Mouse (Mus musculus) midbrain, embryonic 13.5 days (tissue): Measurements from ENCODE around the gene Vps72. TPM values are rescaled to one million over a fixed set of nuclear protein-coding genes. Genes with fewer than 3 reads are reported as not detected.

Experiments used
- ATAC-seq: fragments of 200-750 bp; cut with Nextera tagmentation; 2 replicates; pipeline ENCODE4 v1.8.0; 2017; ENCODE audit warnings: mild to moderate bottlenecking, moderate TSS enrichment, moderate library complexity
- H3K27ac ChIP-seq: fragments of 300-500 bp; sonication (generic); 2 replicates; pipeline ENCODE4 v1.5.1; 2015; ENCODE audit warnings: inconsistent platforms, mild to moderate bottlenecking, moderate library complexity
- H3K27me3 ChIP-seq: fragments of 300-500 bp; sonication (generic); 2 replicates; pipeline ENCODE4 v1.6.1; 2015; ENCODE audit warnings: mild to moderate bottlenecking, inconsistent platforms
- H3K36me3 ChIP-seq: fragments of 300-500 bp; sonication (generic); 2 replicates; pipeline ENCODE4 v1.6.1; 2015; ENCODE audit warnings: mild to moderate bottlenecking, inconsistent platforms
- H3K4me1 ChIP-seq: fragments of 300-500 bp; sonication (generic); replicated peaks from 2 replicates; pipeline ENCODE4 v1.6.1; 2015; ENCODE audit warnings: inconsistent platforms
- H3K4me2 ChIP-seq: fragments of 300-500 bp; sonication (generic); replicated peaks from 2 replicates; pipeline ENCODE4 v1.6.1; 2015; ENCODE audit warnings: moderate library complexity, mild to moderate bottlenecking, inconsistent platforms
- H3K4me3 ChIP-seq: fragments of 300-500 bp; sonication (generic); replicated peaks from 2 replicates; pipeline ENCODE4 v1.5.1; 2015; ENCODE audit warnings: mild to moderate bottlenecking, inconsistent platforms
- H3K9ac ChIP-seq: fragments of 300-500 bp; sonication (generic); replicated peaks from 2 replicates; pipeline ENCODE4 v1.6.1; 2015; ENCODE audit warnings: mild to moderate bottlenecking, inconsistent platforms
- H3K9me3 ChIP-seq: fragments of 300-500 bp; sonication (generic); 2 replicates; pipeline ENCODE4 v1.6.1; 2016; ENCODE audit warnings: mild to moderate bottlenecking, inconsistent platforms
- WGBS: fragments of 180-500 bp; shearing (Covaris S2); methylation state at CpG from one replicate; pipeline ENCODE4 v1.1.7; 2015; 5-methylcytosine and 5-hydroxymethylcytosine counted together
- polyA plus RNA-seq: library from polyadenylated mRNA; unstranded; fragments of >200 nt; fragmentation: Nextera tagmentation; extraction: Ambion mirVana; gene quantifications from 2 replicates; pipeline ENCODE4 v1.2.1, GENCODE M21; 2015

The Vps72 gene
- 256 and 262 TPM in 2 replicates for polyA plus RNA-seq

GRCm38 (mm10) chr3:95110911-95111726, at the start of gene Vps72:
TSS of gene Vps72 (plus strand) at chr3:95111022.
- 1% methylated on average over 54 of the region's 54 CpGs for WGBS

GRCm38 (mm10) chr3:95063741-95064140, 47.1 kb upstream of the Vps72 start:
- H3K4me1 ChIP-seq, result no peaks in the 10 kb centered on the region
- no peaks in the 10 kb centered on the region for H3K27me3 ChIP-seq
- no peak overlapping the region for H3K4me2 ChIP-seq
- no peak for ATAC-seq
- 94% methylated on average over 4 of the region's 4 CpGs for WGBS
- H3K36me3 ChIP-seq, result peaks cover 98% of the 10 kb centered on the region
- no peak overlapping the region for H3K4me3 ChIP-seq
- no peak overlapping the region for H3K27ac ChIP-seq
- no peaks in the 10 kb centered on the region for H3K9me3 ChIP-seq
- H3K9ac ChIP-seq, result no peak overlapping the region

More at GRCm38 (mm10) chr3:95110911-95111726, at the start of gene Vps72:
- Histone ChIP-seq H3K9me3 (no peaks in the 10 kb centered on the region), H3K4me2 (peak within 1 kb of the TSS; percentile 52), H3K36me3 (peaks cover 16% of the 10 kb centered on the region), H3K27ac (peak within 1 kb of the TSS; percentile 95), H3K4me1 (peaks cover 19% of the 10 kb centered on the region), H3K27me3 (no peaks in the 10 kb centered on the region), H3K9ac (peak within 1 kb of the TSS; percentile 85), H3K4me3 (peak within 1 kb of the TSS; percentile 82)
- ATAC-seq, result peak; percentile 74

GRCm38 (mm10) chr3:95065553-95065952, 45.3 kb upstream of the Vps72 start:
- WGBS, result 91% methylated on average over 1 of the region's 1 CpGs
- peaks cover 96% of the 10 kb centered on the region for H3K36me3 ChIP-seq

GRCm38 (mm10) chr3:95066095-95066494, 44.7 kb upstream of the Vps72 start:
- no peak for ATAC-seq
- H3K27me3 ChIP-seq, result no peaks in the 10 kb centered on the region
- H3K27ac ChIP-seq, result no peak overlapping the region
- WGBS, result 91% methylated on average over 6 of the region's 6 CpGs
- no peak overlapping the region for H3K4me3 ChIP-seq
- no peaks in the 10 kb centered on the region for H3K9me3 ChIP-seq
- H3K36me3 ChIP-seq, result peaks cover 96% of the 10 kb centered on the region
- H3K4me2 ChIP-seq, result no peak overlapping the region
- H3K4me1 ChIP-seq, result no peaks in the 10 kb centered on the region
- H3K9ac ChIP-seq, result no peak overlapping the region

More at GRCm38 (mm10) chr3:95065553-95065952, 45.3 kb upstream of the Vps72 start:
- no peak overlapping the region for H3K9ac ChIP-seq
- H3K9me3 ChIP-seq, result no peaks in the 10 kb centered on the region
- H3K4me2 ChIP-seq, result no peak overlapping the region
- no peak overlapping the region for H3K27ac ChIP-seq
- no peaks in the 10 kb centered on the region for H3K27me3 ChIP-seq
- ATAC-seq, result no peak
- H3K4me3 ChIP-seq, result no peak overlapping the region
- H3K4me1 ChIP-seq, result no peaks in the 10 kb centered on the region

- 92% methylated on average over 11 of the region's 11 CpGs for WGBS
- no peak for ATAC-seq
Observed at GRCm38 (mm10) chr3:95066570-95066969, 44.3 kb upstream of the Vps72 start.

GRCm38 (mm10) chr3:95071606-95072005, 39.2 kb upstream of the Vps72 start:
- ATAC-seq, result no peak
- no peaks in the 10 kb centered on the region for H3K27me3 ChIP-seq
- H3K27ac ChIP-seq, result no peak overlapping the region
- no peaks in the 10 kb centered on the region for H3K9me3 ChIP-seq
- no peak overlapping the region for H3K4me2 ChIP-seq
- H3K4me3 ChIP-seq, result no peak overlapping the region
- no peak overlapping the region for H3K9ac ChIP-seq
- H3K4me1 ChIP-seq, result no peaks in the 10 kb centered on the region
- 94% methylated on average over 2 of the region's 2 CpGs for WGBS
- peaks cover 87% of the 10 kb centered on the region for H3K36me3 ChIP-seq

More at GRCm38 (mm10) chr3:95066570-95066969, 44.3 kb upstream of the Vps72 start:
- H3K4me3 ChIP-seq, result no peak overlapping the region
- no peaks in the 10 kb centered on the region for H3K27me3 ChIP-seq
- H3K4me1 ChIP-seq, result no peaks in the 10 kb centered on the region
- H3K9ac ChIP-seq, result no peak overlapping the region
- H3K36me3 ChIP-seq, result peaks cover 96% of the 10 kb centered on the region
- H3K4me2 ChIP-seq, result no peak overlapping the region
- H3K27ac ChIP-seq, result no peak overlapping the region
- no peaks in the 10 kb centered on the region for H3K9me3 ChIP-seq

- ATAC-seq, result no peak
- Histone ChIP-seq H3K27ac (no peak overlapping the region), H3K9me3 (no peaks in the 10 kb centered on the region), H3K36me3 (no peaks in the 10 kb centered on the region), H3K27me3 (no peaks in the 10 kb centered on the region), H3K4me1 (no peaks in the 10 kb centered on the region), H3K4me2 (no peak overlapping the region), H3K4me3 (no peak overlapping the region), H3K9ac (no peak overlapping the region)
- WGBS, result 100% methylated on average over 1 of the region's 1 CpGs
Observed at GRCm38 (mm10) chr3:95088071-95088470, 22.8 kb upstream of the Vps72 start.

GRCm38 (mm10) chr3:95100854-95101253, 10.0 kb upstream of the Vps72 start:
- Histone ChIP-seq H3K9me3 (no peaks in the 10 kb centered on the region), H3K4me1 (peaks cover 31% of the 10 kb centered on the region), H3K9ac (no peak overlapping the region), H3K4me3 (no peak overlapping the region), H3K4me2 (no peak overlapping the region), H3K27me3 (no peaks in the 10 kb centered on the region), H3K27ac (no peak overlapping the region), H3K36me3 (peaks cover 24% of the 10 kb centered on the region)
- WGBS, result 45% methylated on average over 2 of the region's 2 CpGs
- no peak for ATAC-seq

GRCm38 (mm10) chr3:95105121-95105520, 5.7 kb upstream of the Vps72 start:
- Histone ChIP-seq H3K4me3 (peak overlapping the region; percentile 86), H3K27me3 (no peaks in the 10 kb centered on the region), H3K36me3 (peaks cover 13% of the 10 kb centered on the region; the same call in 1 of the 2 replicates), H3K9ac (peak overlapping the region; percentile 88), H3K9me3 (no peaks in the 10 kb centered on the region), H3K4me2 (peak overlapping the region; percentile 76), H3K27ac (no peak overlapping the region), H3K4me1 (peaks cover 31% of the 10 kb centered on the region)
- 69% methylated on average over 4 of the region's 4 CpGs for WGBS
- ATAC-seq, result no peak

GRCm38 (mm10) chr3:95105586-95106337, 5.1 kb upstream of the Vps72 start:
- Histone ChIP-seq H3K4me1 (peaks cover 30% of the 10 kb centered on the region), H3K4me3 (peak overlapping the region; percentile 86), H3K4me2 (peak overlapping the region; percentile 76), H3K9me3 (no peaks in the 10 kb centered on the region), H3K9ac (peak overlapping the region; percentile 88), H3K27ac (peak overlapping the region; percentile 87), H3K36me3 (peaks cover 13% of the 10 kb centered on the region; the same call in 1 of the 2 replicates), H3K27me3 (no peaks in the 10 kb centered on the region)
- 4% methylated on average over 16 of the region's 16 CpGs for WGBS
- no peak for ATAC-seq

GRCm38 (mm10) chr3:95106338-95107117, 4.3 kb upstream of the Vps72 start, which contains the start of gene Pip5k1a:
TSS of gene Pip5k1a (minus strand) at chr3:95106930.
- Histone ChIP-seq H3K4me3 (peak within 1 kb of the TSS; percentile 86), H3K9me3 (no peaks in the 10 kb centered on the region), H3K9ac (peak within 1 kb of the TSS; percentile 88), H3K36me3 (peaks cover 5% of the 10 kb centered on the region; the same call in 1 of the 2 replicates), H3K4me2 (peak within 1 kb of the TSS; percentile 76), H3K27ac (peak within 1 kb of the TSS; percentile 87), H3K27me3 (no peaks in the 10 kb centered on the region), H3K4me1 (peaks cover 22% of the 10 kb centered on the region)
- peak; percentile 92 for ATAC-seq
- under 1% methylated on average over 51 of the region's 51 CpGs for WGBS
